Mouse (Mus musculus) hindbrain, embryonic 10.5 days (tissue): ENCODE data around the gene Snapc3. TPM values are rescaled to one million over a fixed set of nuclear protein-coding genes. Genes with fewer than 3 reads are reported as not detected.
"Not testable (repeated sequence)": the region's sequence is repeated elsewhere in the genome, so short reads cannot be mapped to it uniquely, and the experiment has no call there.

Source experiments
- DNase-seq: peaks from one replicate; pipeline ENCODE4 v3.0.0-alpha.2; 2017; ENCODE audit warnings: low spot score
- H3K27ac ChIP-seq: fragments of 300-500 bp; sonication (generic); 2 replicates; pipeline ENCODE4 v1.5.1; 2016; ENCODE audit warnings: mild to moderate bottlenecking, moderate library complexity
- H3K27me3 ChIP-seq: fragments of 300-500 bp; sonication (generic); 2 replicates; pipeline ENCODE4 v1.6.1; 2016; ENCODE audit warnings: mild to moderate bottlenecking; ENCODE audit not compliant: poor library complexity, insufficient read depth, severe bottlenecking
- H3K36me3 ChIP-seq: fragments of 300-500 bp; sonication (generic); 2 replicates; pipeline ENCODE4 v1.6.1; 2016; ENCODE audit warnings: mild to moderate bottlenecking, moderate library complexity
- H3K4me1 ChIP-seq: fragments of 300-500 bp; sonication (generic); replicated peaks from 2 replicates; pipeline ENCODE4 v1.6.1; 2016; ENCODE audit warnings: mild to moderate bottlenecking
- H3K4me3 ChIP-seq: fragments of 300-500 bp; sonication (generic); 2 replicates; pipeline ENCODE4 v1.5.1; 2016; ENCODE audit warnings: mild to moderate bottlenecking, moderate library complexity
- H3K9me3 ChIP-seq: fragments of 300-500 bp; sonication (generic); 2 replicates; pipeline ENCODE4 v1.6.1; 2016; ENCODE audit warnings: mild to moderate bottlenecking, moderate library complexity
- WGBS: fragments of 180-500 bp; shearing (Covaris S2); methylation state at CpG from one replicate; pipeline ENCODE4 v1.1.7; 2016; 5-methylcytosine and 5-hydroxymethylcytosine counted together
- polyA plus RNA-seq: library from polyadenylated mRNA; unstranded; fragments of >200 nt; fragmentation: Nextera tagmentation; extraction: Ambion mirVana; gene quantifications from 2 replicates; pipeline ENCODE4 v1.2.1, GENCODE M21; 2016

The Snapc3 gene
- polyA plus RNA-seq, 1 experiment from 2014 or later: 65.1 TPM

DNA sequence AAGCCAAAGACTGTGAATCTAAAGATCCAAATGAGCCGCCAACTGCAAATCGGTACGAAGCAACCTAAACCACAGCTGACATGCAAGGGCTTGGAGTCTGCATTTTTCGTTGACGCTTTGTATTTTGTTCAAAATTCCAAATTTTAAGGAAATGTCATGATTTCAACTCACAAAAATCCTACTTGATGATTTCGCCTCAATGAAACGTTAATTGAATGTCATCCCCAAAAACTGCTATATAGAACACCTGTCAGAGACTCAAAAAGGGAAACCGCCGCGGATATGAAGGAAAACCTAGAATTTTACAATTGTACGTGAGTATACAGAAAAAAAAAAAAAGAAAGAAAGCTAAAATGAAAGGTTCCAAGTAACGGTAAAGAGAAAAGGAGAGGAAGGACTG lies 67.7 kb downstream of the Snapc3 start:
- H3K27ac ChIP-seq: peak overlapping the region; percentile 99
- H3K27me3 ChIP-seq: no peaks in the 10 kb centered on the region

DNA sequence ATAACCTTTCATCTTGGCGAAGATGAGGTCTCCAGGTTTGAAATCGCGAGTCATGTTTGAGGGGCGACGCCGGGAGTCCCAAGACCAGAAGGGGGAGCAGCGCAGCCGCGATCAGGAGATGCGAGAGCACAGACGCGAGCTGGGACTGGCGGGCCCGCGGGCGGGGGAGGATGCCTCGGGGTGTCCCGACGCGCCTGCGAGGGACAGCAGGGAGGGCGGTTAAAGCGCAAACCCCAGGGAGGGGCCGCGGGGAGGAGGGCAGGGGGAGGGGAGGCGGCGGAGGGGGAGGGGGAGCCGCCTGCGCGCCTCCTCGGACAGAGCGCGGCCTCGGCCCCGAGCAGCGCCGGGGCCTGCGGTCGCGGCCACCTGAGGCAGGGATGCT lies 68.2 kb downstream of the Snapc3 start:
- DNase-seq: peak; percentile 89
- Histone ChIP-seq H3K4me3 (peak overlapping the region; percentile 94), H3K27ac (peak overlapping the region; percentile 99), H3K4me1 (peaks cover 40% of the 10 kb centered on the region), H3K9me3 (no peaks in the 10 kb centered on the region), H3K36me3 (peaks cover 38% of the 10 kb centered on the region), H3K27me3 (no peaks in the 10 kb centered on the region)
- WGBS: 1% methylated on average over 34 of the region's 40 CpGs

More for the DNA sequence above, 67.7 kb downstream of the Snapc3 start:
- no peak for DNase-seq
- peaks cover 40% of the 10 kb centered on the region for H3K4me1 ChIP-seq
- H3K9me3 ChIP-seq: no peaks in the 10 kb centered on the region
- H3K36me3 ChIP-seq: peaks cover 43% of the 10 kb centered on the region
- H3K4me3 ChIP-seq: peak overlapping the region; percentile 94
- WGBS: 27% methylated on average over 12 of the region's 12 CpGs

DNA sequence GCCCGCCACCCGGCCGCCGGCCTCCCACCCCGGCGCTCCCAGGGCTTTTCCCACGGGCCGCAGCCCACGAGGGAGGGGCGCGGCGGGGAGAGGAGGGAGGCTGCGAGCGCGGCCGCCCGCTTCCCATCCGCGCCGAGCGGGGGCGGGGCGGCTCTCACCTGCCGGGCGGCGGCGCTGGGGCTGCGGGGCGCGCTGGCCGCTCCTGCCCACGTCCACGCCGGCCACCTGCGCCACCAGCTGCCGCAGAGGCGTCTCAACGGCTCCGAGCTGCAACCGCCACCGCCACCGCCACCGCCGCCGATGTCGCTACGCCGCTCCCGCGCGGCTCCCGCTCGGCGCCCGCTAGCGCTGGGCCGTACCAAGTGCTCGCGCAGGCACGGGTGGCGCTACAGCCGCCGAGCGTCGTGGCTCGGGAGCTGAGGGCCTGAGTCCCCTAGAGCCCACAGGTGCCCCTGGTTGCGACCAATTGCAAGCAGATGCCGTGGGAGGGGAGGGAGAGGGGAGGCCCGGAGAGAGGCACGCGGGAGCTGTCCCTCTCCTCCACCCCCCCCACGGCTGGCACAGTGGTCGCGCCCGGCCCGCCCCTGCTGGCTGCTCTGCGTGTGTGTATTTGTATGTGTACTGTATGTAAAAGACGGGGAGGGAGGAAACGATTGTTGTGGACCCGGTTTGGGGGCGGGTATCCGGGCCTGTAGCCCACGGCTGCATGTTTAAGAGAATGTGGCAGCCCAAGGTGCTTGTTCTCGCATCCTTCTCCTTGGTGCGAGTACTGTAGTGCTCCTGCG lies 68.8 kb downstream of the Snapc3 start, which contains the start of gene Psip1:
Psip1 (minus strand) TSS at position 343 of the 785 bp plus-strand sequence.
- under 1% methylated on average over 75 of the region's 86 CpGs for WGBS
- no peaks in the 10 kb centered on the region for H3K27me3 ChIP-seq
- peaks cover 32% of the 10 kb centered on the region for H3K36me3 ChIP-seq
- H3K9me3 ChIP-seq: no peaks in the 10 kb centered on the region
- H3K4me3 ChIP-seq: peak within 1 kb of the TSS; percentile 94
- peak; percentile 91 for DNase-seq
- H3K27ac ChIP-seq: peak within 1 kb of the TSS; percentile 99
- peaks cover 40% of the 10 kb centered on the region for H3K4me1 ChIP-seq

DNA sequence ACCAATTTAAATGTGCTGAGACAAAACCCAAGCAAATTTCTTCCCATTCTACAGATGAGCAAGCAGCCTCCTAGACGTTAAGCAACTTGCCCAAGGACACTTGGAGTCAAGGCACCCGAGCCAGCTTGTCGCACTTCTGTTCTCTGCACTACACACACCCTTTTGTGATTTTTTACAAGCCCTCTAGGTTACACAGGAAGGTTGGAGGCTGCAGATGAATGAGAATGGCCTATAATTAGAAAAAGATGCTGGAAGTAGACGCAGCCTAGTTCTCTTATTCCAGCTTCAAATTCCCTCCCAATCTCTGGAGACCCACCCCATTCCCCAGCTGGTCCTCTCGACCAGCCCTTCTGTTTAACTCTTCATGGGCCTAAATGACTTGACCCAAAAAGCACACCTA lies 71.6 kb downstream of the Snapc3 start:
- Histone ChIP-seq H3K27me3 (no peaks in the 10 kb centered on the region), H3K4me1 (peaks cover 38% of the 10 kb centered on the region), H3K4me3 (no peak overlapping the region), H3K36me3 (peaks cover 6% of the 10 kb centered on the region), H3K9me3 (no peaks in the 10 kb centered on the region), H3K27ac (peak overlapping the region; percentile 36; the same call in 1 of the 2 replicates)
- no peak for DNase-seq
- 27% methylated on average over 5 of the region's 5 CpGs for WGBS

DNA sequence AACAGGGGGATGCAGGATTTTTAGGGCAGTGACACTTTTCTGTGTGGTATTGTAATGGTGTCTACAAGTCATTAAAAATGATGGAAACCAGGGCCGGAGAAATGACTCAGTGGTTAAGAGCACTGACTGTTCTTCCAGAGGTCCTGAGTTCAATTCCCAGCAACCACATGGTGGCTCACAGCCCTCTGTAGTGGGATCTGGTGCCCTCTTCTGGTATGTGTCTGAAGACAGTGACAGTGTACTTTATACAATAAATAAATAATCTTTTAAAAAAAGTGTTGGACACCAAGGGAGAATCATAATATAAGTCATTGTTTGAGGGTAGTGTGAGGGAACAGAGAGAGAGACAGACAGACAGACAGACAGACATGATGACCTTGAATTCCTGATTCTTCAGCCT lies 75.6 kb downstream of the Snapc3 start:
- no peak for DNase-seq
- Histone ChIP-seq H3K27ac (no peak overlapping the region), H3K36me3 (no peaks in the 10 kb centered on the region), H3K4me1 (peaks cover 8% of the 10 kb centered on the region; the same call in 1 of the 2 replicates), H3K27me3 (no peaks in the 10 kb centered on the region), H3K4me3 (no peak overlapping the region), H3K9me3 (no peaks in the 10 kb centered on the region)
- WGBS: 98% methylated on average over 1 of the region's 1 CpGs

DNA sequence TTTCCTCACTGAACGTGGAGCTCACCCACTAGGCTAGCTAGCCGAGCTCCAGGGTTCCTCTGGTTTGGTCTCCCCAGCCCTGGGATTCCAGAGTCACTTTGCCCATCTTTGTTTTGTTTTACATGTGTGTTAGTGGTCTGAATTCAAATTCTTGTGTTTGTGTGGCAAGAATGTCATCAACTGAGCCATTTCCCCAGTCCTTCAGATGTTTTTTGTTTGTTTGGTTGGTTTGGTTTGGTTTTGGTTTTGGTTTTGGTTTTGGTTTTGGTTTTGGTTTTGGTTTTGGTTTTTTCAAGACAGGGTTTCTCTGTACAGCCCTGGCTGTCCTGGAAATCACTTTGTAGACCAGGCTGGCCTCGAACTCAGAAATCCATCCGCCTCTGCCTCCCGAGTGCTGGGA lies 79.5 kb downstream of the Snapc3 start:
- peaks cover 20% of the 10 kb centered on the region for H3K4me1 ChIP-seq
- not testable (repeated sequence) for H3K27me3 ChIP-seq, H3K36me3 ChIP-seq, H3K4me3 ChIP-seq, H3K9me3 ChIP-seq, DNase-seq, H3K27ac ChIP-seq
- 86% methylated on average over 5 of the region's 5 CpGs for WGBS

DNA sequence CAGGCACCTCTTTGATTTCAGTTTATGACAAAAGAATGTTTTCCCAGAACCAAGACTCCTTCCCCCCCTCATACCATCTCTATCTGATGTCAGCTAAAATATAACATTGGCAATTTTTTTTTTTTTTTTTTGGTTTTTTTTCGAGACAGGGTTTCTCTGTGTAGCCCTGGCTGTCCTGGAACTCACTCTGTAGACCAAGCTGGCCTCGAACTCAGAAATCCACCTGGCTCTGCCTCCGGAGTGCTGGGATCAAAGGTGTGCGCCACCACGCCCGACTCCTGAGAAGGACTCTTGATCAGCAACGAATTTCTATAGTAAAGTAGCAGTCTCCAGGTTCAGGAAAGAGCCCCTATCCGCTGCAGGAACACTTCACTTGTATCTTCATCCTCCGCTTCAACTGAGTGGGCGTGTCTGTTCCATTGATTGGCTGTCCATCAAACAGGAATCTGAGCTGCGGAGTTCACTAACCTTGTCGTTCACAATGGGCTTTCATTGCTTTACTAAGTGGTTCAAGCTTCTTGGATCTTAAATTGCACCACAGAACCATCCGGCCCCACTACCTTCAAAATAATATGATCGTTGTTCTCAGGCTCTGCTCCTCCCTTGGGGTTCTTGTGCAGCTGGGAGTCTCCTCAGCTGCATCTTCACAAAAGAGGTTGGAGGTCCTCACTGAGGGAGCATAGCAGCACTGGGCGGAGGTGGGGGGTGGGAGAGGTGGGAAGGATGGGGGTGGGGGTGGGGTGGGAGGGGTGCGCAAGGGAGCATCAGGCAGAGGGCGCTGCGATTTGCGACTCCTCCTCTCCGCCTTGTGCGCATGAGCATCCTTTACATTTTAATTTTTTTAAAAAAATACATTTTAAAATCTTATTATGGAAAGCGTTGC lies 82.9 kb downstream of the Snapc3 start:
- H3K27ac ChIP-seq: peak overlapping the region; percentile 83
- no peaks in the 10 kb centered on the region for H3K36me3 ChIP-seq
- peaks cover 20% of the 10 kb centered on the region for H3K4me1 ChIP-seq
- H3K9me3 ChIP-seq: no peaks in the 10 kb centered on the region
- peaks cover 8% of the 10 kb centered on the region; the same call in 1 of the 2 replicates for H3K27me3 ChIP-seq
- WGBS: 5% methylated on average over 22 of the region's 22 CpGs
- peak; percentile 83 for DNase-seq
- peak overlapping the region; percentile 43 for H3K4me3 ChIP-seq

DNA sequence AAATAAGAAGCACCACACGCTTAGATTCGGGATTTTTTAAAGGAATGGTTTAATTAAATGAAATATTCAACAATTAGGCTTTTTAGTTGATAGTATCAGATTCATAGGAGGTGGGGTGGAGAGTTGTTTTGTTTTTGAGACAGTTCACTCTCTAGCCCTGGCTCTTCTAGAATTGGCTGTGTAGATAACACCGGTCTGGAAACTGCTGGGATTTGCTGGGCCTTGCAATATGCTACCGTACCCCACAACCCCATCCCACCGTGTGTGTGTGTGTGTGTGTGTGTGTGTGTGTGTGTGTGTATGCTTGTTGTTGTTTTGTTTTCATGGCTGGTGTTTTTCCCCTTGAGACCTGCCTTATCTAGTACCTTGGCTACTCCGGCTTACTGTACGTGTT lies 83.5 kb downstream of the Snapc3 start:
- Histone ChIP-seq H3K9me3 (no peaks in the 10 kb centered on the region), H3K27me3 (peaks cover 8% of the 10 kb centered on the region; the same call in 1 of the 2 replicates), H3K27ac (peak overlapping the region; percentile 83), H3K4me3 (peak overlapping the region; percentile 43), H3K36me3 (no peaks in the 10 kb centered on the region), H3K4me1 (peaks cover 20% of the 10 kb centered on the region)
- DNase-seq: no peak
- 39% methylated on average over 7 of the region's 7 CpGs for WGBS

DNA sequence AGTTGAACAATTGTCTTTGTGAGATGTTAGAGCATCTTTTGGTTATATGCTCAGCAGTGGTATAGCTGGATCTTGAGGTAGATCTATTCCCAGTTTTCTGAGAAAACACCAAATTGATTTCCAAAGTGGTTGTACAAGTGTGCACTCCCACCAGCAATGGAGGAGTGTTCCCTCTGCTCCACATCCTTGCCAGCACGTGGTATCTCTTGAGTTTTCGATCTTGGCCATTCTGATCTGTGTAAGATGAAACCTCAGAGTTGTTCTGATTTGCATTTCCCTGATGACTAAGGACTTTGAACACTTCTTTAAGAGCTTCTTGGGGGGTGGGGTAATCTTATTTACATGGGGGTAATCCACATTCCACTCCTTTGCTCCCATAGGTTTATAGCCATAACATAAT lies 92.1 kb downstream of the Snapc3 start:
- Histone ChIP-seq H3K9me3 (no peaks in the 10 kb centered on the region), H3K27me3 (no peaks in the 10 kb centered on the region), H3K4me1 (peaks cover 16% of the 10 kb centered on the region), H3K36me3 (no peaks in the 10 kb centered on the region), H3K27ac (no peak overlapping the region), H3K4me3 (no peak overlapping the region)
- DNase-seq: no peak
- WGBS: 62% methylated on average over 2 of the region's 2 CpGs

DNA sequence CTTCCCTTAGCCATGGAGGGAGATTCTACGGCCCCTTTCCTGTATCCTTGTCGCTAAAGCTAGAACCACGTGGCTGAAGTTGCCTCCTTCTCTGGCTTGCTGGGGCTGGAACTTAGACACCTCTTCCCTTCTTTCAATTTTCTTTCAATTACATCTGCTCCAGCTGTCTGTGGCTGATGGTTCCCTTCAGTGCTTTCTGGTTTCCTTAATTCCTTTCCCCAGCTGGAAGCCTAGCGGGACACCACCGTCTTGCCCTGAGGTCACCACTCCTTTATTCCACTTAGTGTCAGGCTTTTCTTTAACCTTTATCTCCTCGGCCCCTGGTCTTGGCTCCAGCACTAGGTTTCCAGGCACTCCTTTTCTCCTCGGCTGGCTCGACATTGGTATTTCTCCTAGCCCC lies 93.6 kb downstream of the Snapc3 start:
- no peaks in the 10 kb centered on the region for H3K9me3 ChIP-seq

DNA sequence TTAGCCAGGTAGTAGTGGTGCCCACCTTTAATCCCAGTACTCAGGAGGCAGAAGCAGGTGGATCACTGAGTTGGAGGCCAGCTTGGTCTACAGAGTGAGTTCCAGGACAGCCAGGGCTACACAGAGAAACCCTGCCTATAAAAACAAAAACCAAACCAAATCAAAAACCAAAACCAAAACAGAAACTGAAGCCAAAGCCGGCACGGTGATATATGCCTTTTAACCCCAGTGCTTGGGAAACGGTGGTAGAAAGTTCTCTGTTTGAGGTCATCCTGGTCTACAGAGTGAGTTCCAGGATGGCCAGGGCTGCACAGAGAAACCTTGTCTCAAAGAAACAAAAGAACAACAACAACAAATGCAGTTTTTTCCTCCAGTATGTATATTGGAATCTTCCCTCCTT lies 94.7 kb downstream of the Snapc3 start:
- 90% methylated on average over 3 of the region's 3 CpGs for WGBS

More for the DNA sequence above, 93.6 kb downstream of the Snapc3 start:
- Histone ChIP-seq H3K27me3 (no peaks in the 10 kb centered on the region), H3K4me1 (peaks cover 16% of the 10 kb centered on the region), H3K36me3 (no peaks in the 10 kb centered on the region), H3K4me3 (no peak overlapping the region), H3K27ac (0 out of 2 replicates have a peak overlapping the region, but pooled peaks have one; percentile 13)
- WGBS: 35% methylated on average over 8 of the region's 8 CpGs
- DNase-seq: no peak

DNA sequence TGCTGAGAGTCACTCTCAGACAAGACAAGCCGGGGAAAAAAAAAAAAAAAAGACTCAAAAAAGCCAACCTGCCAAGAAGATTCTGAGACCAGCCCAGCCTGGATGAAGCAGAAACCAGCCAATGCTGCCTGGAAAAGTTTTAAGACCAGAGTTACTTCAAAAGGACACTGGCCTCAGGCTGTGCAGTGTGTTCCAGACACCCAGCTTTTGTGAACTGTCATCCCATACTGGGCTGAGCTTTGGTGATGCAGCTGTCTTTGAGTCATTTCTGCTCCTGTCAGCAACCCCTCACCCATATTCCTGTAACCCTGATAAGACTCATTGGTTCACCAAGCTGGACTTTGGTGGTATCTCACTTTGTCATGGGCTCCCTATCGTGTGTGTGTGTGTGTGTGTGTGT lies 95.1 kb downstream of the Snapc3 start:
- Histone ChIP-seq H3K9me3 (no peaks in the 10 kb centered on the region), H3K27ac (no peak overlapping the region), H3K4me1 (peaks cover 14% of the 10 kb centered on the region), H3K27me3 (no peaks in the 10 kb centered on the region), H3K36me3 (no peaks in the 10 kb centered on the region), H3K4me3 (no peak overlapping the region)
- 82% methylated on average over 2 of the region's 2 CpGs for WGBS
- no peak for DNase-seq

More for the DNA sequence above, 94.7 kb downstream of the Snapc3 start:
- Histone ChIP-seq H3K9me3 (no peaks in the 10 kb centered on the region), H3K4me1 (peaks cover 16% of the 10 kb centered on the region), H3K27ac (no peak overlapping the region), H3K4me3 (no peak overlapping the region), H3K27me3 (no peaks in the 10 kb centered on the region), H3K36me3 (no peaks in the 10 kb centered on the region)
- DNase-seq: no peak

DNA sequence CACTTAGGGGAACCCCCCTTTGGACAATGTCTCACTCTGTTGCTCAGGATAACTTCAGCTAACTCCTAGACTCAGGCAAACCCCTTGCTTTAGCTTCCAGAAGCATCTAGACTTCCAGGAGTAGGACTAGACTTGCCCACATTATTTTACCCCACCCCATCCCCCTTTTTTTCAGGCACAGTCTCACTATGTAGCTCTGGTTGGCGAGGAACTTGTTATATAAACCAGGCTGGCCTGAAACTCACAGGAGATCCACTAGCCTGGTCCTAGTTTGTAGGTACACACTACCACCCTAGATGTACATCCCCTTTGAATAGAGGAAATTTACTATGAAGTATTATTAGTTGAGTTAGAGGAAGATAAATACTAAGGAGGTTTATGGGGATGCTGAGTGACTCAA lies 96.7 kb downstream of the Snapc3 start:
- Histone ChIP-seq H3K9me3 (no peaks in the 10 kb centered on the region), H3K27ac (no peak overlapping the region), H3K4me1 (peaks cover 7% of the 10 kb centered on the region; the same call in 1 of the 2 replicates), H3K36me3 (no peaks in the 10 kb centered on the region), H3K27me3 (no peaks in the 10 kb centered on the region), H3K4me3 (no peak overlapping the region)
- DNase-seq: no peak
- 88% methylated on average over 1 of the region's 1 CpGs for WGBS
